In the genomic region with DNA sequence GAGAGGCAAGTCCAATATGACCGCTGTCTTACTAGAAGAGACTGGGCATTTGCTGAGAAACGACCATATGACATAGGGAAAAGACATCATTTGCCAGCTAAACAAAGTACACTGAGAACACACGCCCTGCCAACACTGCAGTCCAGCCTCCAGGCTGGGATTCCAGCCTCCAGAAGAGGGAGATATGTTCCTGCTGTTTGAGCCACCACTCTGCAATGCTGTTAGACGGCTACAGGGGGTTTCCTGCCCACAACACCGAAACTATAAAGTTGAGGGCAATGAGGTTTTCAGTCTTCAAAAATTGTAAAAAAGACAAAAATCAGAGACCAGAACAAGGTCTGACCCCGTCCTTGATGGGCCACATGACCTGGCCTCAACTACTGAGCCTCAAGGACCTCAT, we compare ENCODE assay signal across 12 mouse cellular contexts. TPM values are rescaled to one million over a fixed set of nuclear protein-coding genes. Genes with fewer than 3 reads are reported as not detected.
DNase-seq lines count a peak whose midpoint lies in the region; ATAC-seq and TF ChIP-seq lines count a peak whose summit lies in the region.
"Had no signal": no experiment of that assay in that cellular context is flagged by ENCODE, and none has a peak within 500 bp of the region (broad histone marks: within the 10 kb centered on the region; RNA-seq: fewer than 3 reads in every experiment).

No protein-coding gene starts in this region.

- DNase-seq in kidney, adult 2 months = peak; percentile 12
- no peak for DNase-seq in testis, postnatal 14 days (ENCODE audit: low spot score)
- peak; percentile 1 for DNase-seq in splenic B cell, adult 2 months (ENCODE audit: low read depth, low spot score)
- no peak for DNase-seq in cerebellum, adult 9-11 months
- DNase-seq: retina, postnatal 1 day had no signal

- 54% methylated on average over 6 of the region's 6 CpGs for WGBS in kidney, adult 2 months
- WGBS in kidney, embryonic 16.5 days = 66% methylated on average over 6 of the region's 6 CpGs
- 44% methylated on average over 6 of the region's 6 CpGs for WGBS in heart, embryonic 16.5 days

- no peaks in the 10 kb centered on the region for H3K4me1 ChIP-seq in kidney, adult 2 months (ENCODE audit: control insufficient read depth, insufficient read depth, low read length)
- peaks cover 7% of the 10 kb centered on the region for H3K4me1 ChIP-seq in kidney, embryonic 16.5 days (ENCODE audit: insufficient read depth, low read length)
- H3K4me1 ChIP-seq in testis, adult 2 months (ENCODE audit: control insufficient read depth, insufficient read depth, low read length) = no peaks in the 10 kb centered on the region
- no peaks in the 10 kb centered on the region for H3K4me1 ChIP-seq in heart, embryonic 16.5 days (ENCODE audit: control insufficient read depth, insufficient read depth, low read length)
- H3K4me1 ChIP-seq: lung, embryonic 15.5 days had no signal

- no peak overlapping the region for H3K4me3 ChIP-seq in kidney, adult 2 months (ENCODE audit: insufficient read depth, low read depth, low read length)
- no peak overlapping the region for H3K4me3 ChIP-seq in kidney, embryonic 16.5 days (ENCODE audit: low read length)
- H3K4me3 ChIP-seq in testis, adult 2 months (ENCODE audit: control insufficient read depth, low read depth, low read length) = no peak overlapping the region
- no peak overlapping the region for H3K4me3 ChIP-seq in heart, embryonic 16.5 days (ENCODE audit: low read length)
- H3K4me3 ChIP-seq: lung, embryonic 15.5 days had no signal

- H3K4me2 ChIP-seq in kidney, embryonic 16.5 days (replicated peaks; ENCODE audit: low read depth, low read length) = no peak overlapping the region
- no peak overlapping the region for H3K4me2 ChIP-seq in heart, embryonic 16.5 days (ENCODE audit: low read depth, low read length)
- H3K4me2 ChIP-seq: lung, embryonic 15.5 days had no signal

- no peak overlapping the region for H3K9ac ChIP-seq in kidney, embryonic 16.5 days (replicated peaks; ENCODE audit: low read length)
- no peak overlapping the region for H3K9ac ChIP-seq in heart, embryonic 16.5 days (ENCODE audit: low read length)
- H3K9ac ChIP-seq: lung, embryonic 15.5 days had no signal

- no peak overlapping the region for H3K27ac ChIP-seq in kidney, adult 2 months (ENCODE audit: insufficient read depth, low read depth, low read length)
- no peak overlapping the region for H3K27ac ChIP-seq in kidney, embryonic 16.5 days (ENCODE audit: low read length)
- H3K27ac ChIP-seq in testis, adult 2 months (ENCODE audit: control insufficient read depth, insufficient read depth, low read depth, low read length) = 0 out of 2 replicates have a peak overlapping the region, but pooled peaks have one; percentile 1
- no peak overlapping the region for H3K27ac ChIP-seq in heart, embryonic 16.5 days (ENCODE audit: low read length)
- H3K27ac ChIP-seq: lung, embryonic 15.5 days had no signal

- no peaks in the 10 kb centered on the region for H3K36me3 ChIP-seq in kidney, adult 2 months (ENCODE audit: control insufficient read depth, insufficient read depth, low read length)
- H3K36me3 ChIP-seq in kidney, embryonic 16.5 days (ENCODE audit: insufficient read depth, low read length) = no peaks in the 10 kb centered on the region
- no peaks in the 10 kb centered on the region for H3K36me3 ChIP-seq in testis, adult 2 months (ENCODE audit: control insufficient read depth, insufficient read depth, low read length)
- no peaks in the 10 kb centered on the region for H3K36me3 ChIP-seq in heart, embryonic 16.5 days (ENCODE audit: control insufficient read depth, insufficient read depth)
- H3K36me3 ChIP-seq in splenic B cell, adult 2 months (ENCODE audit: control insufficient read depth, insufficient read depth, low read length, poor library complexity, severe bottlenecking) = no peaks in the 10 kb centered on the region
- H3K36me3 ChIP-seq: lung, embryonic 15.5 days had no signal

- TF ChIP-seq CTCF in kidney, adult 2 months (conservative IDR thresholded peaks at IDR 0.05; ENCODE audit: insufficient read depth, insufficient read length, low read depth, low read length) = peak; percentile 38
- TF ChIP-seq CTCF in testis, adult 2 months (IDR thresholded peaks at IDR 0.05; ENCODE audit: control insufficient read depth, insufficient read depth, insufficient replicate concordance, low read depth, low read length) = no peak; the same call in 1 of the 2 replicates

- H3K27me3 ChIP-seq in kidney, adult 2 months (replicated peaks; ENCODE audit: control insufficient read depth, insufficient read depth, low read length) = no peaks in the 10 kb centered on the region
- H3K27me3 ChIP-seq in kidney, embryonic 16.5 days (ENCODE audit: insufficient read depth, low read length) = no peaks in the 10 kb centered on the region
- no peaks in the 10 kb centered on the region for H3K27me3 ChIP-seq in testis, adult 2 months (ENCODE audit: control insufficient read depth, insufficient read depth, low read length)
- H3K27me3 ChIP-seq in heart, embryonic 16.5 days (ENCODE audit: control insufficient read depth, insufficient read depth, low read length) = no peaks in the 10 kb centered on the region
- H3K27me3 ChIP-seq in splenic B cell, adult 2 months (ENCODE audit: control insufficient read depth, insufficient read depth, low read length, poor library complexity, severe bottlenecking) = no peaks in the 10 kb centered on the region
- H3K27me3 ChIP-seq: lung, embryonic 15.5 days had no signal

- no peak for TF ChIP-seq POLR2A in kidney, adult 2 months (IDR thresholded peaks at IDR 0.05; ENCODE audit: low read depth, low read length)
- TF ChIP-seq POLR2A in testis, adult 2 months (IDR thresholded peaks at IDR 0.05; ENCODE audit: control insufficient read depth, low read depth, low read length) = no peak

- no peaks in the 10 kb centered on the region for H3K9me3 ChIP-seq in kidney, embryonic 16.5 days (ENCODE audit: low read length)
- H3K9me3 ChIP-seq in heart, embryonic 16.5 days (replicated peaks; ENCODE audit: control insufficient read depth, low read length) = no peaks in the 10 kb centered on the region
- H3K9me3 ChIP-seq: lung, embryonic 15.5 days had no signal

- ATAC-seq in kidney, embryonic 16.5 days (ENCODE audit: low FRiP score, low TSS enrichment) = no peak
- 0 out of 2 replicates have a peak, but pooled peaks have one; percentile 32 for ATAC-seq in heart, embryonic 16.5 days (replicated peaks; ENCODE audit: extremely low read depth, insufficient read depth, low FRiP score)
- ATAC-seq in monocyte, adult 5-6 weeks (replicated peaks; ENCODE audit: insufficient number of reproducible peaks, low FRiP score, low TSS enrichment, poor library complexity, severe bottlenecking) = no peak

RNA-seq across cellular contexts. Expression of a gene that starts 24.4 kb away (rescaled TPM):
- not detected in 2 replicates for polyA plus RNA-seq in kidney, adult 2 months (2012; rRNA removed)
- polyA plus RNA-seq in kidney, embryonic 16.5 days (2015; fragmentation: Nextera tagmentation; extraction: Ambion mirVana) = not detected in 2 replicates
- polyA plus RNA-seq in testis, adult 2 months (2012; rRNA removed) = 0.07 TPM in 1 of 2 replicates, not detected in the other
- polyA plus RNA-seq in heart, embryonic 16.5 days (2015; fragmentation: Nextera tagmentation; extraction: Ambion mirVana) = not detected in 2 replicates
- total RNA-seq in monocyte, adult 5-6 weeks (2017) = not detected in 3 replicates
- polyA plus RNA-seq: embryonic facial prominence, embryonic 14.5 days; intestine, embryonic 14.5 days; lung, embryonic 15.5 days had no signal

Comparison
In these comparisons a context has a peak if more than half of its experiments do, and no peak if none do; other contexts are left out.
1. DNase-seq: peak in kidney, adult 2 months (single experiment) and splenic B cell, adult 2 months (single experiment); none in testis, postnatal 14 days (single experiment) and cerebellum, adult 9-11 months (single experiment).